Mouse (Mus musculus): Measurements from ENCODE around the gene Eef2k. TPM values are rescaled to one million over a fixed set of nuclear protein-coding genes. Genes with fewer than 3 reads are reported as not detected.
"Not testable (repeated sequence)": the region's sequence is repeated elsewhere in the genome, so short reads cannot be mapped to it uniquely, and the experiment has no call there.

Gene Eef2k
- polyA plus RNA-seq, 1 experiment from 2014 or later = 19.5 TPM

GRCm38 (mm10) chr7:120897054-120897453, 54.4 kb downstream of the Eef2k start:
- ATAC-seq = no peak
- 94% methylated on average over 7 of the region's 7 CpGs for WGBS (ENCODE audit: insufficient replicate concordance)

DNA sequence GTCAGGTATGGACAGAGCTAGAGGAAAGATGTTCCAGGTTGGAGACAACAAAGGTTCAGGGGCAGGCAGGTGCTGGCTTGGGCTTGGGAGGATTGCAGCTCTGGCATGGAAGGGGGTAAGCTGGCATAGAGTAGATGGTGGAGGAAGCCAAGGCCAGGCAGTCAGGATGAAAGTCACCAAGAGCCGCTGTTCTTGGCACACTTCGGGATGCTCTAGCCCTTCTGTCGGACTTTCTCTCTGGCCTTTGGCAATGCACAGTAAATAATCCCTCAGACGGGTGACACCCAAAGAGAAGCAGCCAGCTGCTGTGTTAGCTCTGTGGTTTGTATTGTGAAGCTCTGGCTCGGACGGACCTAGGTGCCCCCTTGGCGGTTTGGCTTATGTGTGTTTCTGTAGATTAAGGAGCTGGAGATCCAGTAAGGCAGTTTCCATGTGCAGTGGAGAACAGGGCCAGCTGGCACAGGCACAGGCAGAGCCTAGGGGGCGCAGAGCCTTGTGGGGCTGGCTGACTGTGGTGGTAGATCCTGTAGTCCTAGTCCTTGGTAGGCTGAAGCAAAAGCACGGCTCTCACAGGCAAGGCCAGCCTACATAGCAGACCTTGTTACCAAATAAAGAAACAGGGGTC, 55.2 kb downstream of the Eef2k start:
- Histone ChIP-seq H3K4me3 (ENCODE audit: low read depth, low read length) (no peak overlapping the region), H3K9ac (replicated peaks) (no peak overlapping the region), H3K4me2 (ENCODE audit: low read depth, low read length) (no peak overlapping the region), H3K9me3 (ENCODE audit: low read length) (no peaks in the 10 kb centered on the region), H3K4me1 (ENCODE audit: insufficient read depth) (no peaks in the 10 kb centered on the region), H3K36me3 (replicated peaks; ENCODE audit: insufficient read depth, low read length) (peaks cover 76% of the 10 kb centered on the region), H3K27ac (ENCODE audit: low read depth) (no peak overlapping the region), H3K27me3 (ENCODE audit: insufficient read depth, low read length) (no peaks in the 10 kb centered on the region)
- no peak for TF ChIP-seq CTCF (IDR thresholded peaks at IDR 0.05; ENCODE audit: low read depth)
- no peak for TF ChIP-seq EP300 (IDR thresholded peaks at IDR 0.05; ENCODE audit: low read depth)
- DNase-seq (no peak), ATAC-seq (no peak)
- WGBS (ENCODE audit: insufficient replicate concordance) = 90% methylated on average over 9 of the region's 9 CpGs

More at GRCm38 (mm10) chr7:120897054-120897453, 54.4 kb downstream of the Eef2k start:
- TF ChIP-seq CTCF (IDR thresholded peaks at IDR 0.05; ENCODE audit: low read depth) = no peak
- TF ChIP-seq EP300 (IDR thresholded peaks at IDR 0.05; ENCODE audit: low read depth) = no peak
- no peaks in the 10 kb centered on the region for H3K9me3 ChIP-seq (ENCODE audit: low read length)
- no peak for DNase-seq
- no peak overlapping the region for H3K27ac ChIP-seq (ENCODE audit: low read depth)
- no peak overlapping the region for H3K9ac ChIP-seq (replicated peaks)
- H3K27me3 ChIP-seq (ENCODE audit: insufficient read depth, low read length) = no peaks in the 10 kb centered on the region
- no peak overlapping the region for H3K4me3 ChIP-seq (ENCODE audit: low read depth, low read length)
- no peaks in the 10 kb centered on the region for H3K4me1 ChIP-seq (ENCODE audit: insufficient read depth)
- no peak overlapping the region for H3K4me2 ChIP-seq (ENCODE audit: low read depth, low read length)
- H3K36me3 ChIP-seq (replicated peaks; ENCODE audit: insufficient read depth, low read length) = peaks cover 74% of the 10 kb centered on the region

- Histone ChIP-seq H3K27me3 (ENCODE audit: insufficient read depth, low read length) (no peaks in the 10 kb centered on the region), H3K9ac (replicated peaks) (no peak overlapping the region), H3K4me1 (ENCODE audit: insufficient read depth) (no peaks in the 10 kb centered on the region), H3K4me3 (ENCODE audit: low read depth, low read length) (no peak overlapping the region), H3K27ac (ENCODE audit: low read depth) (no peak overlapping the region), H3K36me3 (replicated peaks; ENCODE audit: insufficient read depth, low read length) (peaks cover 70% of the 10 kb centered on the region), H3K4me2 (ENCODE audit: low read depth, low read length) (no peak overlapping the region), H3K9me3 (ENCODE audit: low read length) (no peaks in the 10 kb centered on the region)
- 83% methylated on average over 4 of the region's 4 CpGs for WGBS (ENCODE audit: insufficient replicate concordance)
- DNase-seq (no peak), ATAC-seq (no peak)
- no peak for TF ChIP-seq EP300 (IDR thresholded peaks at IDR 0.05; ENCODE audit: low read depth)
- no peak for TF ChIP-seq CTCF (IDR thresholded peaks at IDR 0.05; ENCODE audit: low read depth)
Measured at GRCm38 (mm10) chr7:120900191-120900590, 57.6 kb downstream of the Eef2k start.

- 55% methylated on average over 8 of the region's 8 CpGs for WGBS (ENCODE audit: insufficient replicate concordance)
- H3K9ac ChIP-seq (replicated peaks) = no peak overlapping the region
- no peaks in the 10 kb centered on the region for H3K9me3 ChIP-seq (ENCODE audit: low read length)
- DNase-seq (no peak), ATAC-seq (peak; percentile 27; the same call in 1 of the 2 replicates)
- H3K27ac ChIP-seq (ENCODE audit: low read depth) = no peak overlapping the region
- no peaks in the 10 kb centered on the region for H3K27me3 ChIP-seq (ENCODE audit: insufficient read depth, low read length)
- peaks cover 64% of the 10 kb centered on the region for H3K36me3 ChIP-seq (replicated peaks; ENCODE audit: insufficient read depth, low read length)
- H3K4me3 ChIP-seq (ENCODE audit: low read depth, low read length) = no peak overlapping the region
- H3K4me1 ChIP-seq (ENCODE audit: insufficient read depth) = no peaks in the 10 kb centered on the region
- no peak for TF ChIP-seq EP300 (IDR thresholded peaks at IDR 0.05; ENCODE audit: low read depth)
- no peak for TF ChIP-seq CTCF (IDR thresholded peaks at IDR 0.05; ENCODE audit: low read depth)
- no peak overlapping the region for H3K4me2 ChIP-seq (ENCODE audit: low read depth, low read length)
Measured at GRCm38 (mm10) chr7:120901701-120902100, 59.1 kb downstream of the Eef2k start.

DNA sequence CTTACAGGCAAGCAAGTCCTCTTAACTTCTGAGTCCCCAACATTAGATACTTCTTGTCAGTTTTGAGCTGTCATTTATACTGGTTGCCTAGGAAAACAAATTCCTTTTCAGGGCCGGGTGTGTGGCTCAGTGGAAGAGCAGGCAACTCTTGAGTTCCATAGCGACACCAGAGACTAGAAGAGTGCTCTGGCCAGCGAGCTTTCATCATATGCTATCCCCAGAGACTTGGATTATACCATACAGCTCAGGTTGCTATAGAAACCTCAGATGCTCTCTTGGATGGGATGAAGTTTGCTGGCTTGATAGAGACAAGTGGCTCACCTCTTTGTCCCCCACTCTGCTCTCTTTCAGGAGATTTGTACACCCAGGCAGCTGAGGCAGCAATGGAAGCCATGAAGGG, 60.3 kb downstream of the Eef2k start:
- peaks cover 59% of the 10 kb centered on the region for H3K36me3 ChIP-seq (replicated peaks; ENCODE audit: insufficient read depth, low read length)
- no peak overlapping the region for H3K4me3 ChIP-seq (ENCODE audit: low read depth, low read length)
- no peak for TF ChIP-seq EP300 (IDR thresholded peaks at IDR 0.05; ENCODE audit: low read depth)
- TF ChIP-seq CTCF (IDR thresholded peaks at IDR 0.05; ENCODE audit: low read depth) = no peak
- no peak overlapping the region for H3K9ac ChIP-seq (replicated peaks)
- ATAC-seq (no peak), DNase-seq (no peak)
- no peak overlapping the region for H3K4me2 ChIP-seq (ENCODE audit: low read depth, low read length)
- no peaks in the 10 kb centered on the region for H3K4me1 ChIP-seq (ENCODE audit: insufficient read depth)
- no peak overlapping the region for H3K27ac ChIP-seq (ENCODE audit: low read depth)
- H3K27me3 ChIP-seq (ENCODE audit: insufficient read depth, low read length) = no peaks in the 10 kb centered on the region
- no peaks in the 10 kb centered on the region for H3K9me3 ChIP-seq (ENCODE audit: low read length)
- WGBS (ENCODE audit: insufficient replicate concordance) = 83% methylated on average over 3 of the region's 3 CpGs

- not testable (repeated sequence) for H3K4me2 ChIP-seq (ENCODE audit: low read depth, low read length); ATAC-seq; H3K4me3 ChIP-seq (ENCODE audit: low read depth, low read length); H3K27me3 ChIP-seq (ENCODE audit: insufficient read depth, low read length); DNase-seq; H3K9me3 ChIP-seq (ENCODE audit: low read length); H3K36me3 ChIP-seq (replicated peaks; ENCODE audit: insufficient read depth, low read length); H3K9ac ChIP-seq (replicated peaks); H3K27ac ChIP-seq (ENCODE audit: low read depth); H3K4me1 ChIP-seq (ENCODE audit: insufficient read depth)
- 65% methylated on average over 3 of the region's 3 CpGs for WGBS (ENCODE audit: insufficient replicate concordance)
- TF ChIP-seq CTCF (IDR thresholded peaks at IDR 0.05; ENCODE audit: low read depth) = peak; percentile 41
Measured at GRCm38 (mm10) chr7:120910172-120910571, 67.5 kb downstream of the Eef2k start.

GRCm38 (mm10) chr7:120911268-120911667, 68.6 kb downstream of the Eef2k start:
- H3K27ac ChIP-seq (ENCODE audit: low read depth); H3K27me3 ChIP-seq (ENCODE audit: insufficient read depth, low read length); DNase-seq; H3K4me1 ChIP-seq (ENCODE audit: insufficient read depth); H3K9me3 ChIP-seq (ENCODE audit: low read length); H3K36me3 ChIP-seq (replicated peaks; ENCODE audit: insufficient read depth, low read length); H3K4me2 ChIP-seq (ENCODE audit: low read depth, low read length); H3K4me3 ChIP-seq (ENCODE audit: low read depth, low read length); H3K9ac ChIP-seq (replicated peaks); ATAC-seq: not testable (repeated sequence)
- WGBS (ENCODE audit: insufficient replicate concordance) = 84% methylated on average over 5 of the region's 6 CpGs
